Mouse (Mus musculus) spleen, adult 2 months (tissue): ENCODE data around the gene Skiv2l.

Experiments used
- CTCF ChIP-seq: fragments of 200-500 bp; IDR thresholded peaks from 2 replicates; pipeline ENCODE4 v1.5.1; 2011; ENCODE audit warnings: mild to moderate bottlenecking, inconsistent platforms; ENCODE audit not compliant: insufficient read depth, insufficient read length, insufficient replicate concordance; ENCODE audit errors: extremely low read depth
- POLR2A ChIP-seq: fragments of 200-500 bp; IDR thresholded peaks from 2 replicates; pipeline ENCODE4 v1.6.1; 2011; ENCODE audit warnings: low read depth, low read length, inconsistent platforms

DNA sequence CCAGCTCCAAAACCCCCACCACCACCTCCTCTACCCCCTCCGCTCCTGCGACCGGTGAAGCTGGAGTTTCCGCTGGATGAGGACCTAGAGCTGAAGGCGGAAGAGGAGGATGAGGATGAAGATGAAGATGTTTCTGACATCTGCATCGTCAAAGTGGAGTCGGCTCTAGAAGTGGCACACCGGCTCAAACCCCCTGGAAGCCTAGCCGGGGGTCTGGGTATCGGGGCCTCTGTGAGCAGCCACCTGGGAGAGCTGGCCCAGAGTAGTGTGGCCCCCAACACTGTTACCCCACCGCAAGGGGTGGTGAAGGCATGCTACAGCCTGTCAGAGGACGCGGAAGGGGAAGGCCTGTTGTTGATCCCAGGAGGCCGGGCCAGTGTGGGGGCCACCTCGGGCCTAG lies 45.7 kb upstream of the Skiv2l start:
- no peak for TF ChIP-seq CTCF
- TF ChIP-seq POLR2A: no peak
